Mouse (Mus musculus) thymus, postnatal 4 days (tissue): Measurements from ENCODE around the gene Asic3.

Source experiments
- DNase-seq: peaks from one replicate; pipeline ENCODE4 v3.0.0; 2021

Asic3 gene

GRCm38 (mm10) chr5:24413042-24413693 is at the start of gene Asic3:
Asic3 (plus strand) TSS chr5:24413392.
- no peak for DNase-seq

- no peak for DNase-seq
Measured at GRCm38 (mm10) chr5:24363467-24363866, 49.7 kb upstream of the Asic3 start.

- no peak for DNase-seq
Measured at GRCm38 (mm10) chr5:24364061-24364460, 49.1 kb upstream of the Asic3 start.

GRCm38 (mm10) chr5:24364508-24364907 is 48.7 kb upstream of the Asic3 start, which contains the start of gene Nos3:
Nos3 (plus strand) TSS chr5:24364810.
- no peak for DNase-seq

- no peak for DNase-seq
Measured at GRCm38 (mm10) chr5:24364963-24365362, 48.2 kb upstream of the Asic3 start.

GRCm38 (mm10) chr5:24365528-24365927 is 47.7 kb upstream of the Asic3 start:
- DNase-seq = no peak

GRCm38 (mm10) chr5:24366426-24366825 is 46.8 kb upstream of the Asic3 start:
- no peak for DNase-seq

GRCm38 (mm10) chr5:24369767-24370166 is 43.4 kb upstream of the Asic3 start:
- no peak for DNase-seq

- DNase-seq = no peak
Measured at GRCm38 (mm10) chr5:24373807-24374206, 39.4 kb upstream of the Asic3 start.

GRCm38 (mm10) chr5:24374216-24374615 is 39.0 kb upstream of the Asic3 start:
- no peak for DNase-seq

- DNase-seq = no peak
Measured at GRCm38 (mm10) chr5:24374666-24375328, 38.4 kb upstream of the Asic3 start.

GRCm38 (mm10) chr5:24378700-24379099 is 34.5 kb upstream of the Asic3 start:
- DNase-seq = no peak

- no peak for DNase-seq
Measured at GRCm38 (mm10) chr5:24379501-24379900, 33.7 kb upstream of the Asic3 start.

GRCm38 (mm10) chr5:24380499-24380898 is 32.7 kb upstream of the Asic3 start:
- no peak for DNase-seq

GRCm38 (mm10) chr5:24381486-24381885 is 31.7 kb upstream of the Asic3 start:
- DNase-seq = no peak

GRCm38 (mm10) chr5:24381988-24382387 is 31.2 kb upstream of the Asic3 start:
- DNase-seq = no peak

- peak; percentile 96 for DNase-seq
Measured at GRCm38 (mm10) chr5:24383026-24383859, 29.9 kb upstream of the Asic3 start.

- no peak for DNase-seq
Measured at GRCm38 (mm10) chr5:24384407-24384806, 28.8 kb upstream of the Asic3 start.

GRCm38 (mm10) chr5:24385374-24385773 is 27.8 kb upstream of the Asic3 start:
- no peak for DNase-seq

- no peak for DNase-seq
Measured at GRCm38 (mm10) chr5:24385887-24386550, 27.2 kb upstream of the Asic3 start.

- DNase-seq = peak; percentile 74
Measured at GRCm38 (mm10) chr5:24387264-24388241, 25.6 kb upstream of the Asic3 start.
